Mouse (Mus musculus) brain, embryonic 14.5 days (tissue): ENCODE measurements at regions not wholly inside any gene's neighbourhood (a gene's known extent, or its start where the extent isn't known, plus 50 kb on each side); places are given as distances from the start of the nearest gene placed in this dataset.

Experiments
- CTCF ChIP-seq: fragments of 200-500 bp; IDR thresholded peaks from 2 replicates; pipeline ENCODE4 v1.5.1; 2012; ENCODE audit warnings: inconsistent platforms, mild to moderate bottlenecking, moderate library complexity, borderline replicate concordance; ENCODE audit not compliant: insufficient read depth, insufficient read length; ENCODE audit errors: extremely low read depth
- POLR2A ChIP-seq: fragments of 200-500 bp; IDR thresholded peaks from 2 replicates; pipeline ENCODE4 v1.6.1; 2012; ENCODE audit warnings: mild to moderate bottlenecking, inconsistent platforms, borderline replicate concordance; ENCODE audit not compliant: poor library complexity, insufficient read depth, insufficient read length, severe bottlenecking; ENCODE audit errors: extremely low read depth

- TF ChIP-seq CTCF (no peak), POLR2A (no peak)
Observed at GRCm38 (mm10) chr14:55324335-55324734, 102.5 kb downstream of the Dhrs2 start.
